Mouse (Mus musculus): Measurements from ENCODE around the gene Hmcn2. TPM values are rescaled to one million over a fixed set of nuclear protein-coding genes. Genes with fewer than 3 reads are reported as not detected.

The Hmcn2 gene
- total RNA-seq, 2 experiments from 2014 or later = 0.30 to 0.73 TPM

DNA sequence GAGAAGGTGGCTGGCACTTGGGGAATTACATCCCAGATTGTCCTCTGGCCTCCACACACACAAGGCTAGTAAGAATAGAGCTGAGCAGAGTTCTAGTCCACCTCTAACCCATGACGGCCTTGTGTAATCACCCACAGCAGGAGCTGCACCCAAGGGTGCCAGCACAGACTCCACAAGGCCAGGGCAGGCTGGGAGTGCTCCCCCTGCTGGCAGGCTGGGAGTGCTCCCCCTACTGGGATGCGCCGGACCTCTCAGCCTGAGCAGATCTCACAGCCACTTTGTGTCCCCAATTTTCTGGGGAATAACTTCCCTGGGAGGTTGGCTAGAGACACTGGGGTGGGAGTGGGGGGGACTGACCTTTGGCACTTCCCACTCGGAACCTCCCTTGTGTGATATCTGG, 68.7 kb downstream of the Hmcn2 start:
- peak; percentile 29 to 53 for DNase-seq (ENCODE audit: low spot score in 2 of 2)

DNA sequence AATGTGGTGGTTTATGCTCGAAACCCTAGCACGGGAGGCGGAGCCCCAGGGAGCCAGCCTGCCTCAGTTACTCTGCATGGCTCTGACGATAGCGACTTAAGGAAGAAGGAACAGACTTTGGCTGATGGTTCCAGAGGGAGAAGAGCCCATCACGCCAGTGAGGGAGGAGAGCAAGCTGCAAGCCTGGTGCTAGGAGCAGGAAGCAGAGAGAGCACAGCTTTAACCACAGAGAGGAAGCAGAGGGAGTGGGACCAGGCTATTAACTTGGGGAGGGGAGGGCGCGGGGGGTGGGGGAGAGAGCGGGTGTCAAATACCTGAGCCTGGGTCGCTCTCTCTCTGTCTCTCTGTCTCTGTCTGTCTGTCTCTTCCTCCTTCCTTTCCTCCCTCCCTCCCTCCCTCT, 102.8 kb downstream of the Hmcn2 start:
- DNase-seq (ENCODE audit: low spot score in 2 of 2) = no peak

DNA sequence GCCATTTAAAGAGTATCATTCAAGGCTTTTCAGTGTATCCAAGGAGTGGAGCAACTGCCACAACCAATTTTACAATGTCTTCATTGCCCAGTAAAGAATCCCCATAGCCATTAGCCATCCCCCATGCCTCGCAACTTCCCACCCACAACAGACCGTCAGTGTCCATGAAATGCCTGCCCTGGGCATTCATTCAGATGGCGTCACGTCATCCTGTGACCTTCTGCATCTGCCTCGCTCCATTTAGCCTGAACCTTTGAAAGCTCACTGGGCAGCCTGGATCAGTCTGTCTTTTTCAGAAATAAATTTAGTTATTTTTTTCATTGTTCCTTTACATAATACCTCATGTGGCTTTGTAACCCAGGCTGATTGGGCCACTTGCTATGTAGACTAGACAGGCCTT, 103.8 kb downstream of the Hmcn2 start:
- no peak for DNase-seq (ENCODE audit: low spot score in 2 of 2)

GRCm38 (mm10) chr2:31418571-31418970, 104.4 kb downstream of the Hmcn2 start:
- no peak for DNase-seq (ENCODE audit: low spot score in 2 of 2)

GRCm38 (mm10) chr2:31420914-31421313, 106.7 kb downstream of the Hmcn2 start:
- no peak for DNase-seq (ENCODE audit: low spot score in 2 of 2)

DNA sequence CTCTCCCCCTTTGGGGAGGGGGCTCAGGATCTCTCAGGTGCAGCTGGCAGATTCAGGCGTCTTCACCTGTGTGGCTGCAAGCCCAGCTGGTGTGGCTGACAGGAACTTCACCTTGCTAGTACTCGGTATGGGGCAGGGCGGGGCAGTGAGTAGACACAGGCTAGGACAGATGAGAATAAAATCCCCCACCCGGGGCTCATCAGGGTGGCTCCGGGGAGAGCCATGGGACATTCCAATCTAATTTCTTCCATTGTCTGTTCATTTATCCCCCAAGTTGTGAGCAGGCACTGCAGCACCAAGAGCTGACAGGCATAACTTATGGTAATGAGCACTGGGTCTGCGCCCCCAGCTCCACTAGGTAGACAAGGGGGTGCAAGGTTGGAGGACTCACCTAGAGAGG, 108.4 kb downstream of the Hmcn2 start:
- no peak for DNase-seq (ENCODE audit: low spot score in 2 of 2)

DNA sequence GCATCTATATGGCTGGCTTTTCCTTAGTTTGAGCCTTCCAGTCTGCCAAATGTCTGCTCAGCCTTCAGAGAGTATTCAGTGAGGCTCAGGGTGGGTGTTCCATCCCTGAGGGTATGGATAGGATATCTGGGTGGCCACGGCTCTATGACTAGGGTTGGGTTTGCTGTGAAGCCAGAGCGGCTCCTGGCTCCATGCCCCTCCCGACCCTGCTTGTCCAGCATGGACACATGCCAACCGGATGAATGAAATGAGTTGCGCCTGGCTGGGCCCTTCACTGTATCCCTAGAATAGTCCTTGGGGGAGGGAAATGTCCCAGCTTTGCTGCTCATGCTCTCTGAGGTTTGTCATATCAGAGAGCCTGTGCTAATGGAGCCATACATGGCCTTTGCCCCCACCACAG, 117.3 kb downstream of the Hmcn2 start:
- no peak for DNase-seq (ENCODE audit: low spot score in 2 of 2)

GRCm38 (mm10) chr2:31434746-31435145, 120.5 kb downstream of the Hmcn2 start:
- DNase-seq (ENCODE audit: low spot score in 2 of 2) = no peak

- DNase-seq (ENCODE audit: low spot score in 2 of 2) = peak; percentile 30 to 48
Observed at GRCm38 (mm10) chr2:31435567-31435966, 121.4 kb downstream of the Hmcn2 start.

DNA sequence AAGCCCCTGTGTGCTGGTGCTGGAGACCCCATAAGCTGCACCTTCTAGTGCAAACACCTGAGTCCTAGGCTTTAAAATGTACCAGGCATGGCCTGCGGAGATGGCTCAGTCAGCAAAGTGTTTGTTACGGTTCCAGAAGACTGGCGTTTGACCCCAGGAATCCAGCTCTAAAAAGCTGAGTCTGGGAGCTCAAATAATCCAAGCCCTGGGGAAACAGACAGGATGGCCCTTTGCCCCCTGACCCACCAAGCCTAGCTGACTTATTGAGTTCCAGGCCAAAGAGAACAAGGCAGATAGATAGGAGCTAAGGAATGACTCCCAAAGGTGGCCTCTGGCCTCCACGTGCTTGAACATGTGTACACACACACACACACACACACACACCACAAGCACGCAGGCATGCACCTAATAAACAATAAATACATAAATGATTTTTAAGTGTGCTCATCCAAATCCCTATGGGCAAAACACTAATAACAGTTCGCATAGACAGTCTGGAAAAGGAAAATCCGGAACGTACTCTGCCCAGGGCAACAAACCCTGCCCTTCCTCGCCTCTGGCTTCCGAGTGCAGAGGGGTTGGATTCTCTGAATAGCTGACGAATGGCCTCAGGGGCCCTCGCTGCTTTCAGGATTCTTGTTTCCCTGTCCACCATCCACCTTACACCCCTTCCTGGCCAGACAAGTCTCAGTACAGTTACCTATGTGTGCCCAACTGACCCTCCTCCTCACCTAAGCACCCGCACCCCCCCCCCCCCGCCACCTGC, 123.4 kb downstream of the Hmcn2 start:
- no peak for DNase-seq (ENCODE audit: low spot score in 2 of 2)

- DNase-seq (ENCODE audit: low spot score in 2 of 2) = no peak
Observed at GRCm38 (mm10) chr2:31439576-31439975, 125.4 kb downstream of the Hmcn2 start.

DNA sequence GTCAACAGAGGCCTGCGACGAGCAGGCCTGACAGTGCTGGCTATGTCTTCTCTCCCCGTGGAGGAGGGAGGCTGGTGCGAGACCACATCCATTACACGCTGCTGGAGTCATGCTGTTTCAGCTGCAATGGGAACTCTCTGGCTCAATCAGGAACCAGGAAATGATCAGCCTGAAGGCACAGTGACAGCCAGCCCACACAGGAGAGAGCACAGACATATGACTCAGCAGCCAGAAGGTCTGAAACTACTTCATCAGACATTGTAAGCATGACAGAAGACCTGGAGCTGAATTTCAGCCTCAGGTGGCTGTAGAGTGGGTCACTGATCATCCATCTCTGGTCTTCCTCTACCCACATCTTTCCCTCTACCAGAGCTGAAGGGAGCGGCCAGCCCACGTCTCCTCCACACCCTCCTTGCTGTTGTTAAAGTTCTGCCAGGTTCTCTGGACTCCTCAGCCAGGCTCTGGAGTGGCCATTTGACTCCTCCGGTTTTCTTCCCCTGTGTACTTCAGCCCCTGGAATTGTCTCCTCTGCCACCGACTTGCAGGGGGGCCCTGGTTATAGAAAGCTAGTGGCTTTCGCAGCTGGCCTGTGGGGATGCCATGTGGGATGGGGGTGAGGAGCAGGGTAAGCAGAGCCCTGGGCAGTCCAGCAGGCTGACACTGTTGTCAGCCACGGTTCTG, 128.4 kb downstream of the Hmcn2 start:
- DNase-seq (ENCODE audit: low spot score in 2 of 2) = peak; percentile 45 to 53

DNA sequence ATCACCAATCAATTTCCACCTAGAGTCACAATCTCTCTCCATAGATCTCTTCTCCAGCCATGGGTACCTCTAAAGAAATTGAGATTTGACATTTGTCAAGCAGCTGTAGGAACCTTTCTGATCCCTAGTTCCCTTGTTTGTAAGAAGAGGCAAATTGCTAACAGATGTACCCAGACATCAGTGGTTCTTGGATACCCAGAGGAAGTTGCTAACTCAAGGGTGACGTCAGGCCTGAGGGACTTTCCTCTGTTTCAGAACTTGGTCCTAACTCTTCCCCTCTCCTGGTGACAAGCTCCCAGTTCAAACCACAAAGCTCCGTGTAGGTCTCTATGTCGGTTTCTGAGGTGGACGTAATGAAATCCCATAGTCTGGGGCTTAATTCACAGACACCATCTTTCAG, 131.8 kb downstream of the Hmcn2 start:
- DNase-seq (ENCODE audit: low spot score in 2 of 2) = no peak

DNA sequence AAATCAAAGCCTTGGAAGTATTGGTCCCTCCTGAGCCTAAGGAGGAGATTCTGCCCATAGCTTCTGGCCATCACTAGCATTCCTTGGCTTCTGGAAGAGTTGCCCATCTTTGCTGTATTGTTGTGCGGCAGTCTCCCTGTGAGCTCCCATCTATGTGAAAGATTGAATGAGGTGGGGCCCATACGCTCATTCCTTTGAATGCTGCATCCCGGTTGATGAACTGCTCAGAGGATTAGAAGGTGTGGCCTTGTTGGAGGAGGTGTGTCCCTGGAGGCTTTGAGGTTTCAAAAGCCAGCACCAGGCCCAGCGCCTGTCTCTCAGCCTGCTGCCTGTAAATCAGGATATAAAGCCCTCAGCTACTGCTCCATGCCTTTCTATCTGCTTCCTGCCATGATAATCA, 132.2 kb downstream of the Hmcn2 start:
- DNase-seq (ENCODE audit: low spot score in 2 of 2) = no peak

GRCm38 (mm10) chr2:31447536-31447935, 133.3 kb downstream of the Hmcn2 start:
- no peak for DNase-seq (ENCODE audit: low spot score in 2 of 2)

- DNase-seq (ENCODE audit: low spot score in 2 of 2) = no peak
Observed at GRCm38 (mm10) chr2:31448756-31449440, 134.7 kb downstream of the Hmcn2 start.

DNA sequence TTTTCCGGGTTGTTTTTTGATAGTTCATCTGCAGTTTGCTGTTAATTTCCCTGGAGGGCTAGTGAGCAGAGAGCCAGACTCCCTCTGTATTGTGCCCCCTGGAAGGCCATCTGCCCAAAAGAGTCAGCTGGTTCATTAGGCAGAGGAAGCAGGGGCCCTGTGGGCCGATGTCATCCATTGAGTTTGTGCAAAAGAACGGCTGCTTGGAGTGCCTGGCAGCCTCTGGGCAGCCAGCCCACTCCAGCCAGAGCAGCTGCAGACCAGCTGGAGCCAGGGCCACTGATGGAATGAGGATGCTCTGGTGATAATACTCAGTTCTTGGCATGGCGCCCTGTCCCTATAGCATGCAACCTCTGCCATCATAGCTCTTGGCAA, 135.2 kb downstream of the Hmcn2 start:
- DNase-seq (ENCODE audit: low spot score in 2 of 2) = peak; percentile 19 to 44

DNA sequence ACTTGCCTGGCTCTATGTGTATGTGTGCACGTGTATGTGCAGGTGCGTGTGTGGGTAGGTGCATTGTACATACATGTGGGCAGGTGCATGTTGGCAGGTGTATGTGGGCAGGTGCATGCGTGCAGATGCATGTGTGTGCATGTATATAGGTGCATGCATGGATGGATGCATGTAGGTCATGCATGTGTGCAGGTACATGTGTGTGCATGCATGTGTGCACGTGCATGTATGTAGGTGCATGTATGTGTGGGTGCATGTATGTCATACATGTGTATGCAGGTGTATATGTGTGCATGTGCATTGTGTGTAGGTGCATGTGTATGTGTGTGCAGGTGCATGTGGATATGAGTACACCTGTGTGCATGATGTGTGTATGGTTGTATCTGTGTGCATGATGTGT, 135.7 kb downstream of the Hmcn2 start:
- no peak for DNase-seq (ENCODE audit: low spot score in 2 of 2)

GRCm38 (mm10) chr2:31450661-31451060, 136.4 kb downstream of the Hmcn2 start:
- no peak for DNase-seq (ENCODE audit: low spot score in 2 of 2)

- DNase-seq (ENCODE audit: low spot score in 2 of 2) = no peak
Observed at GRCm38 (mm10) chr2:31451530-31451929, 137.3 kb downstream of the Hmcn2 start.

DNA sequence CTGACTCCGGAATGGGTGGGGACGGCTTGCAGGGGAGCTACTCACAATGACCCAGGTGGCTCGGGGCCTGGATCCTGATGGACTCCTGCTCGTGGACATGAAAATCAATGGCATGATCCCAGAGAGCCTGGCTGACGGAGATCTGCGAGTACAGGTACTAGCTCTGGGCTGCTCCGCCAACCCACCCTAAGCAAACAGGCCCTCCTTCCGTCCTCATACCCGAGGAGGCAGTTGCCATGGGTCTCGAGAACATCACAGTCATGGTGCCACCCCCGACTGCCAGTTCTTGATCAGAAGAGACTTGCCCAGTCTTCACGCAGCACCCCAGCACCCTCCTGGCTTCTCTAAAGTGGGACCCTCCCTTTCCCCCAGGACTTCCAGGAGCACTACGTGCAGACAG, 138.8 kb downstream of the Hmcn2 start:
- DNase-seq (ENCODE audit: low spot score in 2 of 2) = no peak

- DNase-seq (ENCODE audit: low spot score in 2 of 2) = no peak
Observed at GRCm38 (mm10) chr2:31453559-31454177, 139.5 kb downstream of the Hmcn2 start.

Data from left cerebral cortex, adult 18-20 months (tissue).